Comparison of ENCODE assay signal across 13 mouse cellular contexts in genomic region chr12:59260362-59260761, GRCm38 (mm10). TPM values are rescaled to one million over a fixed set of nuclear protein-coding genes. Genes with fewer than 3 reads are reported as not detected.
DNase-seq lines count a peak whose midpoint lies in the region; ATAC-seq lines count a peak whose summit lies in the region.
"Had no signal": no experiment of that assay in that cellular context is flagged by ENCODE, and none has a peak within 500 bp of the region (broad histone marks: within the 10 kb centered on the region; RNA-seq: fewer than 3 reads in every experiment).

No protein-coding gene starts in this region.

- H3K27ac ChIP-seq in embryonic facial prominence, embryonic 11.5 days (replicated peaks; ENCODE audit: low read depth, low read length) = no peak overlapping the region
- H3K27ac ChIP-seq in embryonic facial prominence, embryonic 10.5 days (replicated peaks) = no peak overlapping the region
- no peak overlapping the region for H3K27ac ChIP-seq in embryonic facial prominence, embryonic 12.5 days
- peak overlapping the region; percentile 71 for H3K27ac ChIP-seq in hindbrain, embryonic 16.5 days (ENCODE audit: low read depth, low read length)
- peak overlapping the region; percentile 66 for H3K27ac ChIP-seq in midbrain, embryonic 12.5 days (replicated peaks)
- H3K27ac ChIP-seq in intestine, embryonic 16.5 days (ENCODE audit: low read length) = no peak overlapping the region
- H3K27ac ChIP-seq: heart, embryonic 15.5 days; kidney, embryonic 15.5 days; liver, embryonic 13.5 days had no signal

- H3K36me3 ChIP-seq in embryonic facial prominence, embryonic 11.5 days (replicated peaks; ENCODE audit: control insufficient read depth, insufficient read depth, low read depth, low read length) = no peaks in the 10 kb centered on the region
- H3K36me3 ChIP-seq in embryonic facial prominence, embryonic 10.5 days (replicated peaks) = no peaks in the 10 kb centered on the region
- no peaks in the 10 kb centered on the region for H3K36me3 ChIP-seq in embryonic facial prominence, embryonic 12.5 days
- no peaks in the 10 kb centered on the region for H3K36me3 ChIP-seq in hindbrain, embryonic 16.5 days (ENCODE audit: control insufficient read depth, insufficient read depth, low read length)
- no peaks in the 10 kb centered on the region for H3K36me3 ChIP-seq in midbrain, embryonic 12.5 days
- H3K36me3 ChIP-seq in intestine, embryonic 16.5 days (ENCODE audit: control insufficient read depth, insufficient read depth, low read length) = no peaks in the 10 kb centered on the region
- H3K36me3 ChIP-seq: heart, embryonic 15.5 days; kidney, embryonic 15.5 days; liver, embryonic 13.5 days had no signal

- no peak overlapping the region for H3K4me3 ChIP-seq in embryonic facial prominence, embryonic 11.5 days (ENCODE audit: low read depth, low read length)
- H3K4me3 ChIP-seq in embryonic facial prominence, embryonic 10.5 days = no peak overlapping the region
- no peak overlapping the region for H3K4me3 ChIP-seq in embryonic facial prominence, embryonic 12.5 days
- H3K4me3 ChIP-seq in hindbrain, embryonic 16.5 days (ENCODE audit: low read length) = no peak overlapping the region
- no peak overlapping the region for H3K4me3 ChIP-seq in midbrain, embryonic 12.5 days
- no peak overlapping the region for H3K4me3 ChIP-seq in intestine, embryonic 16.5 days (ENCODE audit: low read length)
- H3K4me3 ChIP-seq: heart, embryonic 15.5 days; kidney, embryonic 15.5 days; liver, embryonic 13.5 days had no signal

- H3K9me3 ChIP-seq in embryonic facial prominence, embryonic 11.5 days (replicated peaks; ENCODE audit: control insufficient read depth, low read length) = no peaks in the 10 kb centered on the region
- H3K9me3 ChIP-seq in embryonic facial prominence, embryonic 10.5 days = no peaks in the 10 kb centered on the region
- no peaks in the 10 kb centered on the region for H3K9me3 ChIP-seq in embryonic facial prominence, embryonic 12.5 days
- no peaks in the 10 kb centered on the region for H3K9me3 ChIP-seq in hindbrain, embryonic 16.5 days (ENCODE audit: control insufficient read depth, low read length)
- no peaks in the 10 kb centered on the region for H3K9me3 ChIP-seq in midbrain, embryonic 12.5 days
- H3K9me3 ChIP-seq in intestine, embryonic 16.5 days (ENCODE audit: control insufficient read depth, low read length) = no peaks in the 10 kb centered on the region
- H3K9me3 ChIP-seq: heart, embryonic 15.5 days; kidney, embryonic 15.5 days; liver, embryonic 13.5 days had no signal

- ATAC-seq in embryonic facial prominence, embryonic 11.5 days (replicated peaks; ENCODE audit: insufficient number of reproducible peaks, low FRiP score, low TSS enrichment, low read depth) = no peak
- ATAC-seq in embryonic facial prominence, embryonic 12.5 days (ENCODE audit: insufficient number of reproducible peaks, insufficient read depth, low FRiP score, low TSS enrichment) = 0 out of 2 replicates have a peak, but pooled peaks have one; percentile 47
- peak; percentile 77 for ATAC-seq in hindbrain, embryonic 16.5 days
- peak; percentile 65 for ATAC-seq in midbrain, embryonic 12.5 days (ENCODE audit: low FRiP score, low read depth)
- no peak for ATAC-seq in intestine, embryonic 16.5 days

- H3K9ac ChIP-seq in embryonic facial prominence, embryonic 11.5 days (replicated peaks; ENCODE audit: low read length) = no peak overlapping the region
- H3K9ac ChIP-seq in embryonic facial prominence, embryonic 12.5 days = no peak overlapping the region
- no peak overlapping the region for H3K9ac ChIP-seq in hindbrain, embryonic 16.5 days (ENCODE audit: low read depth, low read length)
- no peak overlapping the region for H3K9ac ChIP-seq in midbrain, embryonic 12.5 days (replicated peaks)
- H3K9ac ChIP-seq in intestine, embryonic 16.5 days (ENCODE audit: low read depth, low read length) = no peak overlapping the region
- H3K9ac ChIP-seq: heart, embryonic 15.5 days; kidney, embryonic 15.5 days; liver, embryonic 13.5 days had no signal

- DNase-seq in embryonic facial prominence, embryonic 11.5 days (ENCODE audit: low spot score) = peak; percentile 45
- no peak for DNase-seq in embryonic facial prominence, embryonic 10.5 days (ENCODE audit: low spot score)
- no peak for DNase-seq in MN1 (ENCODE audit: low spot score)
- no peak for DNase-seq in ovary, postnatal 10 days (ENCODE audit: low spot score)
- DNase-seq: adrenal gland, postnatal 10 days; cerebellum, postnatal 14 days; liver, embryonic 13.5 days had no signal

- no peaks in the 10 kb centered on the region for H3K27me3 ChIP-seq in embryonic facial prominence, embryonic 11.5 days (ENCODE audit: control insufficient read depth, insufficient read depth, low read length)
- H3K27me3 ChIP-seq in embryonic facial prominence, embryonic 10.5 days (replicated peaks; ENCODE audit: low read depth, poor library complexity, severe bottlenecking) = no peaks in the 10 kb centered on the region
- no peaks in the 10 kb centered on the region for H3K27me3 ChIP-seq in embryonic facial prominence, embryonic 12.5 days
- no peaks in the 10 kb centered on the region for H3K27me3 ChIP-seq in hindbrain, embryonic 16.5 days (replicated peaks; ENCODE audit: control insufficient read depth, insufficient read depth, low read length)
- no peaks in the 10 kb centered on the region for H3K27me3 ChIP-seq in midbrain, embryonic 12.5 days
- no peaks in the 10 kb centered on the region; the same call in 1 of the 2 replicates for H3K27me3 ChIP-seq in intestine, embryonic 16.5 days (replicated peaks; ENCODE audit: control insufficient read depth, insufficient read depth, low read length)
- H3K27me3 ChIP-seq: heart, embryonic 15.5 days; kidney, embryonic 15.5 days; liver, embryonic 13.5 days had no signal

- H3K4me2 ChIP-seq in embryonic facial prominence, embryonic 11.5 days (ENCODE audit: low read depth, low read length) = no peak overlapping the region
- no peak overlapping the region for H3K4me2 ChIP-seq in embryonic facial prominence, embryonic 12.5 days (replicated peaks)
- H3K4me2 ChIP-seq in hindbrain, embryonic 16.5 days (ENCODE audit: low read length) = no peak overlapping the region
- no peak overlapping the region for H3K4me2 ChIP-seq in midbrain, embryonic 12.5 days (replicated peaks)
- H3K4me2 ChIP-seq in intestine, embryonic 16.5 days (ENCODE audit: low read depth, low read length) = no peak overlapping the region
- H3K4me2 ChIP-seq: heart, embryonic 15.5 days; kidney, embryonic 15.5 days; liver, embryonic 13.5 days had no signal

- H3K4me1 ChIP-seq in embryonic facial prominence, embryonic 11.5 days (ENCODE audit: control insufficient read depth, insufficient read depth, low read length) = no peaks in the 10 kb centered on the region
- H3K4me1 ChIP-seq in embryonic facial prominence, embryonic 10.5 days = 0 out of 2 replicates have a peak, but pooled peaks cover 4% of the 10 kb centered on the region
- H3K4me1 ChIP-seq in embryonic facial prominence, embryonic 12.5 days = peaks cover 4% of the 10 kb centered on the region; the same call in 1 of the 2 replicates
- peaks cover 8% of the 10 kb centered on the region for H3K4me1 ChIP-seq in hindbrain, embryonic 16.5 days (ENCODE audit: control insufficient read depth, insufficient read depth, low read depth, low read length)
- H3K4me1 ChIP-seq in midbrain, embryonic 12.5 days = 0 out of 2 replicates have a peak, but pooled peaks cover 7% of the 10 kb centered on the region
- H3K4me1 ChIP-seq in intestine, embryonic 16.5 days (ENCODE audit: control insufficient read depth, insufficient read depth, low read length) = no peaks in the 10 kb centered on the region
- H3K4me1 ChIP-seq: heart, embryonic 15.5 days; kidney, embryonic 15.5 days; liver, embryonic 13.5 days had no signal

RNA-seq across cellular contexts. Expression of gene Fbxo33, which starts 40.8 kb away (rescaled TPM):
- polyA plus RNA-seq in embryonic facial prominence, embryonic 11.5 days (2014; fragmentation: Nextera tagmentation; extraction: Ambion mirVana) = 9.2 and 9.6 TPM in 2 replicates
- 7.6 and 8.5 TPM in 2 replicates for polyA plus RNA-seq in embryonic facial prominence, embryonic 10.5 days (2016; fragmentation: Nextera tagmentation; extraction: Ambion mirVana)
- 10.4 and 10.6 TPM in 2 replicates for polyA plus RNA-seq in embryonic facial prominence, embryonic 12.5 days (2016; fragmentation: Nextera tagmentation; extraction: Ambion mirVana)
- polyA plus RNA-seq in hindbrain, embryonic 16.5 days (2015; fragmentation: Nextera tagmentation; extraction: Ambion mirVana) = 3.9 and 5.1 TPM in 2 replicates
- 9.4 and 10.5 TPM in 2 replicates for polyA plus RNA-seq in midbrain, embryonic 12.5 days (2016; fragmentation: Nextera tagmentation; extraction: Ambion mirVana)
- polyA plus RNA-seq in intestine, embryonic 16.5 days (2015; fragmentation: Nextera tagmentation; extraction: Ambion mirVana) = 3.5 and 3.9 TPM in 2 replicates

Comparison
In these comparisons a context has a peak if more than half of its experiments do, and no peak if none do; other contexts are left out.
1. ATAC-seq: peak in embryonic facial prominence, embryonic 12.5 days (single experiment), hindbrain, embryonic 16.5 days (single experiment) and midbrain, embryonic 12.5 days (single experiment); none in embryonic facial prominence, embryonic 11.5 days (single experiment) and intestine, embryonic 16.5 days (single experiment).
2. H3K27ac ChIP-seq: peak in hindbrain, embryonic 16.5 days (single experiment) and midbrain, embryonic 12.5 days (single experiment); none in embryonic facial prominence, embryonic 11.5 days (single experiment), embryonic facial prominence, embryonic 10.5 days (single experiment), embryonic facial prominence, embryonic 12.5 days (single experiment) and intestine, embryonic 16.5 days (single experiment).